Mouse (Mus musculus): ENCODE data around the gene F930015N05Rik.
A peak's percentile ranks its signal among the peaks of the same experiment; 100 is the strongest.

The F930015N05Rik gene

GRCm38 (mm10) chr11:64436412-64436727, at the start of gene F930015N05Rik:
F930015N05Rik (minus strand) TSS chr11:64436653.
- DNase-seq (ENCODE audit: low read depth): no peak

GRCm38 (mm10) chr11:64481445-64481844, 45.0 kb upstream of the F930015N05Rik start:
- DNase-seq (ENCODE audit: low read depth): no peak

DNA sequence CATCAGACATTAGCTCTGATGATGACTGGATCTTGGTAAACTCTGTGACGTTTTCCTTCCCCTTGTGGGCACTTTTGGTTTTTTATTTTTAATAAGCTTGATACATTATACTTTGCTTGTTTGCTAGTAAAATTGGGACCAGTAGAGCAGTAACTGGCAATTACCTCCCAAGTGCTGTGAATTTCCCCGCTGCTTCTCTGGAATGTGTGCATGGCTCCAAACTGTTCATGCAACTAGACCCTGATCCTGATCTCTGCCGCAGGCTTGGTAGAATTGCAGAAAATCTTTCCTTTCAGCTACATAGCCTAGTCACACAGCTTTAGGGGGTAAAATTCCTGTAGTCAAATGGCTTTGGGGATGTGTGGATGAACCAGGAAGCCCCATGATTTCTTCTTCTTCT, 37.2 kb upstream of the F930015N05Rik start:
- DNase-seq (ENCODE audit: low read depth): no peak

DNA sequence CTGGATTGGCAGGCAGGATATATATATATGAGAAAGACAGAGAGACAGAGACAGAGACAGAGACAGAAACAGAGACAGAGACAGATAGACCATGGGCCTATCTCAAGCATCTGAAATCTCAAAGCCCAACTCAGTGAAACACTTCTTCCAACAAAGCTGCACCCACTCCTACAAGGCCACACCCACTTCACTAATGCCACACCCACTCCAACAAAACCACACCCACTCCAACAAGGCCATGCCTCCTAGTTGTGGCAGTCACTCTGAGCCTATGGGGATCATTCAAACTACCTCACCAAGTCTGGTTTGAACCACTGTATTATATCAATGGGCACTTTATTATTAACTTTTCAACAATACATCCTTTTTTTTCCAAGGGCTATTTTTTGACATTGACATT, 34.2 kb upstream of the F930015N05Rik start:
- no peak for DNase-seq (ENCODE audit: low read depth)

DNA sequence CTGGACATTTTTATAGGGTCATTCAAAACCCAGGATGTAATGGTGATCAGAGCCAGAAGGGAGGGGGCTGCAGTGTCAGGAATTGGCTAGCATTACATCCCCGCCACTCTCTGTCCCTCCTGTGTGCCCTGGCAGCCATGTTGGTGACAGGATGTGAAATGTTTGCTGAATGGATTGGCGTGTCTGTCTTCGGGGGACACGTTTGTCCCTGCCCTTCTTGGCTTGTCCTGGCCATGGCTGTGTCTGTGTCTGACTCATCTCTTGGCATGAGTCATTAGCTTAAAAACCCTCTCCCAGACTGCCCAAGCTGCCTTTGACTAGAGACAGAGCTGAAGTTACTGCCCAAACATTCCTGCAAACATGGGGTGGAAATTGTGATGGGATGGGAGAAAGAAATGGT, 32.3 kb upstream of the F930015N05Rik start:
- no peak for DNase-seq (ENCODE audit: low read depth)

- no peak for DNase-seq (ENCODE audit: low read depth)
Measured at GRCm38 (mm10) chr11:64461746-64462145, 25.3 kb upstream of the F930015N05Rik start.

DNA sequence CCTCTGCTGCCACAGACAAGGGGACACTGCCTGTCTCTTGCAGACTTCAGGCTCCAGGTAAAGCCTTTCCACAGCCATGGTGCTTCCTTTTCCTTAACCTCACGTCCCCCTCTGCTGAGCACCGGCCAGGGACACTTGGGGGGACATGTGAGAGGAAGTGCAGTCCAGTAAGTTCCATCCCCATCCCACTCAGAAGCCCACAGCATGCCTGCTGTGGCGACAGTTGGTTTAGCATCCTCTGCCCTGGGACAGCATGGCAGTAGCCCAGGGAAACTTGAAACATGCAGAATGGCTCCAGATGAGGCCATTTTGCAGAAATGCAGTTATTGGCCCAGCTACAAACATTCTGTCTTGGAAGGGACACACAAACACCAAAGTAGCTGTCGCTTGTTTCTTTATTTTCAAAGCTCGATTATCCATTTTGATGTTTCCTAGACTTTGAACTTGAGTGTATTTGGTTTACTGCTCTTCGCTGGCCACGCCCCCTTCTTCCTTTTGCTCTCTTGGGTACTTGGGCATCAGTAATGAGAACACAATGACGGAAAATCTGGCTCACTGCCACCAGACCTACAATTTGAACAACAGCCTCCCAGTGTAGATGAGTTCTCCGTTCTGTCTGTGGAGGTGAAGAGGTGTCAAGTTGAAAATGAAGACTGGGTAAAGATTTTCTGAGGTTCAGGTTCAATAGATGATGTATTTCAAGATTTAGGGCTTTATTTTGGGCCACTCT, 12.3 kb upstream of the F930015N05Rik start:
- DNase-seq (ENCODE audit: low read depth): no peak

- DNase-seq (ENCODE audit: low read depth): no peak
Measured at GRCm38 (mm10) chr11:64445227-64445626, 8.8 kb upstream of the F930015N05Rik start.

GRCm38 (mm10) chr11:64442701-64443100, 6.2 kb upstream of the F930015N05Rik start:
- no peak for DNase-seq (ENCODE audit: low read depth)

- peak; percentile 64 for DNase-seq (ENCODE audit: low read depth)
Measured at GRCm38 (mm10) chr11:64442119-64442518, 5.7 kb upstream of the F930015N05Rik start.

DNA sequence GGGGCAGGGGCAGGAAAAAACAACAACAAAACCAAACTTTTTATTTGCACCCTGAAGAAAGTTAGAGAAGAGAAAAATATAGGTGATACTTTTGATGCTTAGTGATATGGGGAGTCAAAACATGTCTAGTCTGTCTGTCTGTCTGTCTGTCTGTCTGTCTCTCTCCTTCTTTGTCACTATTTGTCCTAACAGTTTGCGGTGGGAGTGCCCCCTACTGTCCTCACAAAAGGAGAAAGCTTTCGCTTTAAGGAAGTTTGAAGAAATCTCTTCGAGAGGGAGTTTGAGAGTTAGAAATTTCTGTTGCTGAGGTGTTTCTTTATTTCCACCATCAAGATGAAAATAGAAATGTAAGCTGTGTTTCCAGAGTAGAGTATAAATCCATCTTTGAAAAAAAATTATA, 2.5 kb upstream of the F930015N05Rik start:
- DNase-seq (ENCODE audit: low read depth): peak; percentile 46

- DNase-seq (ENCODE audit: low read depth): no peak
Measured at GRCm38 (mm10) chr11:64437721-64438120, 1.3 kb upstream of the F930015N05Rik start.

- DNase-seq (ENCODE audit: low read depth): no peak
Measured at GRCm38 (mm10) chr11:64436791-64437298, 392 bp upstream of the F930015N05Rik start.

DNA sequence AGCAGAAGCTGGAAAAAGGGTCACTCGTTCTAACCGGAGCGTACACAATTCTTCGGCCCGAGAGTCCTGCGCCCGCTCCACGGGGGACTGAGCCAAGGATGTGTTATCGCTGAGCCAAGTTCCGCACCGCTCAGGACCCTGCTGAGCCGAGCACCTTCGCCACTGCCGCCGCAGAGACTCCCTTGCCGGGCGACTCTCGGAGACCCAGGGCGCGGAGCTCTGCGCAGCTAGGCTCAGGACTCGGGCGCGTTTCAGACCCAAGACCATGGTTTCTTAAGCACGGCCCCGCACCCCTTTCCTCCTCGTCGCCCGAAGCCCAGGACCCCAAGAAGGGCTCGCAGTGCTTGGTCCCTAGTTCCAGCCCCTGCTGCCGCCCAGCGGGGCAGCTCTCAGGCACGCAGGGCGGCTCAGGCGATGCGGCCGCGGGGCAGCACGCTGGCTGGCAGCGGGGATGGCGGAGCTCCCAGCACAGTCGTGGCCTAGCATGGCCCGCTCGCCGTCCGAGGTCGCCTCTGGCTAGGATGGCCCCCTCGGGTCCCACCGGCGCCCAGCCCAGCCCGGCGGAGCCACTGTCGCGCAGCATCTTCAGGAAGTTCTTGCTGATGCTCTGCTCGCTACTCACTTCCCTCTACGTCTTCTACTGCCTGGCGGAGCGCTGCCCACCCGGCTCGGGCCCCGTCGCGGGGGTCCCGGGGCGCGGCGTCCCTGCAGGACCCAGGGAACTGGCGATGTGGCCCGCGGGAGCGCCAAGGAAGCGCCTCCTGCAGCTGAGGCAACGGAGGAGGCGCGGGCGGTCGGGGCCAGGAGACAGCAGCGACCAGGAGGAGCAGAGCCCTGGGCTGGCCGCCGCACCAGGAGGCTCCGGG, 674 bp downstream of the F930015N05Rik start:
- peak; percentile 43 for DNase-seq (ENCODE audit: low read depth)

GRCm38 (mm10) chr11:64434611-64435545, 1.6 kb downstream of the F930015N05Rik start, which contains the start of gene Hs3st3a1:
Hs3st3a1 (plus strand) TSS chr11:64435332.
- DNase-seq (ENCODE audit: low read depth): peak; percentile 52

- DNase-seq (ENCODE audit: low read depth): no peak
Measured at GRCm38 (mm10) chr11:64418969-64419368, 17.5 kb downstream of the F930015N05Rik start.

- DNase-seq (ENCODE audit: low read depth): no peak
Measured at GRCm38 (mm10) chr11:64400534-64401093, 35.8 kb downstream of the F930015N05Rik start.

GRCm38 (mm10) chr11:64397612-64398011, 38.8 kb downstream of the F930015N05Rik start:
- DNase-seq (ENCODE audit: low read depth): no peak

- DNase-seq (ENCODE audit: low read depth): no peak
Measured at GRCm38 (mm10) chr11:64396949-64397348, 39.5 kb downstream of the F930015N05Rik start.

GRCm38 (mm10) chr11:64396331-64396881, 40.0 kb downstream of the F930015N05Rik start:
- peak; percentile 8 for DNase-seq (ENCODE audit: low read depth)

GRCm38 (mm10) chr11:64386333-64386732, 50.1 kb downstream of the F930015N05Rik start:
- DNase-seq (ENCODE audit: low read depth): no peak
